Mouse (Mus musculus) kidney, postnatal 0 days (tissue): ENCODE measurements at regions not wholly inside any gene's neighbourhood (a gene's known extent, or its start where the extent isn't known, plus 50 kb on each side); places are given as distances from the start of the nearest gene placed in this dataset.

Experiments
- ATAC-seq: fragments of 200-750 bp; cut with Nextera tagmentation; replicated peaks from 2 replicates; pipeline ENCODE4 v1.8.0; 2017; ENCODE audit warnings: low read depth, moderate number of reproducible peaks, moderate TSS enrichment, moderate library complexity; ENCODE audit not compliant: low FRiP score
- DNase-seq: peaks from one replicate; pipeline ENCODE4 v3.0.0-alpha.2; 2016; ENCODE audit warnings: low spot score
- H3K27ac ChIP-seq: fragments of 300-500 bp; sonication (generic); 2 replicates; pipeline ENCODE4 v1.5.1; 2014; ENCODE audit warnings: mild to moderate bottlenecking
- H3K27me3 ChIP-seq: fragments of 300-500 bp; sonication (generic); 2 replicates; pipeline ENCODE4 v1.6.1; 2014; ENCODE audit warnings: low read length, mixed read lengths; ENCODE audit not compliant: insufficient read depth
- H3K36me3 ChIP-seq: fragments of 300-500 bp; sonication (generic); 2 replicates; pipeline ENCODE4 v1.6.1; 2014; ENCODE audit warnings: low read length, mixed read lengths; ENCODE audit not compliant: insufficient read depth
- H3K4me1 ChIP-seq: fragments of 300-500 bp; sonication (generic); replicated peaks from 2 replicates; pipeline ENCODE4 v1.6.1; 2014; ENCODE audit warnings: antibody characterized with exemption, low read length, mixed read lengths; ENCODE audit not compliant: insufficient read depth
- H3K4me2 ChIP-seq: fragments of 300-500 bp; sonication (generic); 2 replicates; pipeline ENCODE4 v1.6.1; 2014; ENCODE audit warnings: mild to moderate bottlenecking, low read length, moderate library complexity, mixed read lengths
- H3K4me3 ChIP-seq: fragments of 300-500 bp; sonication (generic); replicated peaks from 2 replicates; pipeline ENCODE4 v1.5.1; 2014; ENCODE audit warnings: low read depth, low read length
- H3K9ac ChIP-seq: fragments of 300-500 bp; sonication (generic); 2 replicates; pipeline ENCODE4 v1.6.1; 2014; ENCODE audit warnings: low read depth, low read length
- H3K9me3 ChIP-seq: fragments of 300-500 bp; sonication (generic); replicated peaks from 2 replicates; pipeline ENCODE4 v1.6.1; 2016; ENCODE audit warnings: low read length, inconsistent platforms, mixed read lengths
- CTCF ChIP-seq: IDR thresholded peaks from 2 replicates; pipeline ENCODE4 v1.5.1; 2016; ENCODE audit warnings: antibody characterized with exemption, low read depth, mild to moderate bottlenecking, moderate library complexity
- WGBS: fragments of 180-500 bp; shearing (Covaris S2); extraction: QIAGEN DNeasy Blood & Tissue Kit; methylation state at CpG from one replicate; pipeline ENCODE4 v1.1.7; 2014; 5-methylcytosine and 5-hydroxymethylcytosine counted together

DNA sequence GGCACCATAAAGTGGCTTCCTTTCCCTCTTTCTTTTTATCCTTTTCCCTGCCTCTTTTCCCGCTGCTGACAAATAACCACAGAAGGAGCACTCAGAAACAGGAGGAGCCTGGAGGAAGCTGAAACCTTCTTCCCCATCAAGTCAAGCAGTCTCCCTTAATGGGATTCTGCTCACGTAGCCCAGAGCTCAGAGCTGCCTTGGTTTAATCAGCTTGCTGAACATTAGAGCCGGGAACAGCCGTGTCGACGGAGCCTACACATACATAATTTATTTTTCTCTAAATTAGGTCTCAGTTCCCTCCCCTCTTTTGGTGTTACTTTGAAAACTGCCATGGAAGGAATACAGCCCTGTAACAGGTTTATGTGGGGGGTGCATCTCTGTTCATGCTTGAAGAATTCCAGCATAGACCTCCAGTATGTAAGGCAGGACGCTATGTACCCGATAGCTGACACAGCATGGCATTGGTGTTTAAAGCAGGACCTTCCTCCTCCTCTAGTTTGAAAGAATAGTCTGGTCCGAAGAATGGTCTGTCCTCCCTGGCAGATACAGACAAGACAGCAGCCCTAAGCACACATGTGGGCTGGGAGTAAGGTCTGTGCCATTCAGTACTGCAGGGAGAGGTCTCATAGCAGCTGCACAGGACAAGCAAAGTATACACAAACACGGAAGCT lies 113.0 kb upstream of the Gas2 start:
- Histone ChIP-seq H3K27me3 (no peaks in the 10 kb centered on the region), H3K9ac (no peak overlapping the region), H3K9me3 (no peaks in the 10 kb centered on the region), H3K27ac (no peak overlapping the region), H3K36me3 (no peaks in the 10 kb centered on the region), H3K4me1 (no peaks in the 10 kb centered on the region), H3K4me3 (no peak overlapping the region), H3K4me2 (0 out of 2 replicates have a peak overlapping the region, but pooled peaks have one; percentile 4)
- DNase-seq (peak; percentile 15), ATAC-seq (no peak; the same call in 1 of the 2 replicates)
- TF ChIP-seq CTCF, result no peak
- 30% methylated on average over 10 of the region's 10 CpGs for WGBS

- no peaks in the 10 kb centered on the region for H3K4me1 ChIP-seq
- TF ChIP-seq CTCF, result no peak
These were observed 112.3 kb upstream of the Gas2 start for GRCm38 (mm10) chr7:51749304-51750129.

DNA sequence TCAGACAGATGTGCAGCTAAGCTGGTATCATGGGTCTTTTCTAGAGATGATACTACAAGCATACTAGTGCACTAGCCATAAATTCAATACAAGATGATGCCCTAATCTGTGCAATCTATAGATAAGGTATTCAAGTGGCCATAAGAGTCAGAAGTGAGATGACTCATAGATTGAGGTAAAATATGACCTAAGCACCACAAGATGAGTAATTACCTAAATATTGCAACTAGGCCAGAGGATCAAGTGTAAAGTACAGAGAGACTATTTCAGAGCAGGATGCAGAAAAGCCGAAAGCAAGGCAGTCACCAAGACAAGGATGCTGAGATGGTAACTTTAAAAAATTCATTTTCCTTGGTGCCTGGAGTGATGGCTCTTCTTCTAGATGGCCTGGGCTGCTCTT lies 111.5 kb upstream of the Gas2 start:
- DNase-seq (no peak), ATAC-seq (no peak)
- no peak overlapping the region for H3K4me3 ChIP-seq
- no peaks in the 10 kb centered on the region for H3K27me3 ChIP-seq
- TF ChIP-seq CTCF, result no peak
- WGBS, result 88% methylated on average over 1 of the region's 1 CpGs
- no peak overlapping the region for H3K27ac ChIP-seq
- no peak overlapping the region for H3K9ac ChIP-seq
- H3K4me2 ChIP-seq, result no peak overlapping the region
- H3K9me3 ChIP-seq, result no peaks in the 10 kb centered on the region
- no peaks in the 10 kb centered on the region for H3K4me1 ChIP-seq
- no peaks in the 10 kb centered on the region for H3K36me3 ChIP-seq

More at GRCm38 (mm10) chr7:51749304-51750129, 112.3 kb upstream of the Gas2 start:
- ATAC-seq (no peak), DNase-seq (no peak)
- Histone ChIP-seq H3K4me3 (no peak overlapping the region), H3K9me3 (no peaks in the 10 kb centered on the region), H3K27ac (no peak overlapping the region), H3K9ac (no peak overlapping the region), H3K36me3 (no peaks in the 10 kb centered on the region), H3K4me2 (no peak overlapping the region), H3K27me3 (no peaks in the 10 kb centered on the region)
- WGBS, result 64% methylated on average over 14 of the region's 14 CpGs

- no peak overlapping the region for H3K4me2 ChIP-seq
- ATAC-seq, result no peak
- no peaks in the 10 kb centered on the region for H3K4me1 ChIP-seq
- no peak for DNase-seq
- WGBS, result 79% methylated on average over 11 of the region's 11 CpGs
- H3K9me3 ChIP-seq, result no peaks in the 10 kb centered on the region
- H3K9ac ChIP-seq, result no peak overlapping the region
- H3K27ac ChIP-seq, result no peak overlapping the region
- no peak overlapping the region for H3K4me3 ChIP-seq
- H3K27me3 ChIP-seq, result no peaks in the 10 kb centered on the region
- no peak for TF ChIP-seq CTCF
- H3K36me3 ChIP-seq, result no peaks in the 10 kb centered on the region
These were observed 108.8 kb upstream of the Gas2 start for GRCm38 (mm10) chr7:51753062-51753461.

DNA sequence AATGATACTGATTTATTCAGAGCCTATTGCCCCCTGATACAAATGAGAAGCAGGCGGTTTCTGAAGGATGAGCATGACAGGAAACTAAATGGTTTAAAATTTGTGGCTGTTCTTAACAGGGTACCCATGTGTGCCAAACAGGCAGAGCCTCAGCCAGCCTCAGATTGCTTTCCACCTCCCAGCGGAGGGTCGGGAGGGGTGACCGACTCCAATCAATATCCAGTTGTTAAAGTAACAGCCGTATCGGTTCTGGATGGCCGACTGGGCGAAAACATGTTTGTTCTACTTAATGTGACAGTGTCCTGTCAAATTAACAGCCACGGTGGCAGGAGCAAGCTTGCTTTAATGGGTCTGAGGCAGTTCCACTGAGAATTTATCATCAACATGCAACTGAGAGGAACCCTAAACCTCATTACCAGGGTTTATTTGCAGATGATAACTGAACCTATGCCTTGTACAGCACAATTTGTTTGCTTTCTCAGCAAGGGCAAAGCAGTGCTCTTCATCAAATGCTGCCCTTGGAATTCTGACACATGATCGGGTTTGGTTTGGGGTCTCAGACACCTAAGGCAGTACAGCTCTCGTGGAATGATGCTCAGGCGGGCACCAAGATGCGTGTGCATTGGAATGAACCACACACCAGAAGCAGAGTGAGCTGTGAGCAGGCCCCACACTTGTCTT lies 107.5 kb upstream of the Gas2 start:
- TF ChIP-seq CTCF, result no peak
- Histone ChIP-seq H3K27ac (no peak overlapping the region), H3K4me1 (no peaks in the 10 kb centered on the region), H3K27me3 (no peaks in the 10 kb centered on the region), H3K4me2 (no peak overlapping the region), H3K9me3 (no peaks in the 10 kb centered on the region), H3K4me3 (no peak overlapping the region), H3K36me3 (no peaks in the 10 kb centered on the region), H3K9ac (no peak overlapping the region)
- peak; percentile 90 for ATAC-seq
- DNase-seq, result peak; percentile 84
- 18% methylated on average over 13 of the region's 13 CpGs for WGBS

DNA sequence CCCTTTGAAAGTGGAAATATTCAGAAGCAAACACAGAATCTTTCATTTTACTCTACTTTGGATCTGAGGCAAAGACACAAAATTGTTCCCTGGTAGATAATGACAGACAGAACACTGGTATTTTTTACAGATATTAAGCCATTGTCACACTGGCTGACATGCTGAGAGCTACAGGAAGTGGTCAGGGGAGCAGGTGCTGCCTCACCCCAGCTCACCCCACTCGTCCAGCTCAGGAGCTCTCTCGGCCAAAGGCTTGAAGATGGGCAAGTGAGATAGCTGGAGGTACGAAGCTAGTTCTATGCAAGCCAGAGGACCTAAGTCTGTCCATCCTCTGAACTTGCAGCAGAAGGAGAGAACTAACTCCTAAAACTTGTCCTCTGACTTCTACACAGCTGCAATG lies 105.6 kb upstream of the Gas2 start:
- no peak for ATAC-seq
- Histone ChIP-seq H3K27ac (no peak overlapping the region), H3K36me3 (no peaks in the 10 kb centered on the region), H3K9me3 (no peaks in the 10 kb centered on the region), H3K4me3 (no peak overlapping the region), H3K27me3 (no peaks in the 10 kb centered on the region), H3K9ac (no peak overlapping the region), H3K4me2 (no peak overlapping the region), H3K4me1 (no peaks in the 10 kb centered on the region)
- TF ChIP-seq CTCF, result no peak
- no peak for DNase-seq
- WGBS, result 42% methylated on average over 3 of the region's 3 CpGs
